Mouse (Mus musculus) lung, postnatal 0 days (tissue): ENCODE measurements around the gene Aak1. TPM values are rescaled to one million over a fixed set of nuclear protein-coding genes. Genes with fewer than 3 reads are reported as not detected.
"Not testable (repeated sequence)": the region's sequence is repeated elsewhere in the genome, so short reads cannot be mapped to it uniquely, and the experiment has no call there.

Experiments
- ATAC-seq: fragments of 200-750 bp; cut with Nextera tagmentation; 2 replicates; pipeline ENCODE4 v1.8.0; 2017; ENCODE audit warnings: moderate library complexity
- DNase-seq: peaks from one replicate; pipeline ENCODE4 v3.0.0-alpha.2; 2016; ENCODE audit warnings: low spot score
- H3K27ac ChIP-seq: fragments of 300-500 bp; sonication (generic); 2 replicates; pipeline ENCODE4 v1.5.1; 2014; ENCODE audit warnings: antibody characterized with exemption, mild to moderate bottlenecking, low read length, mixed read lengths
- H3K27me3 ChIP-seq: fragments of 300-500 bp; sonication (generic); replicated peaks from 2 replicates; pipeline ENCODE4 v1.6.1; 2014; ENCODE audit warnings: low read length, mixed read lengths; ENCODE audit not compliant: insufficient read depth
- H3K36me3 ChIP-seq: fragments of 300-500 bp; sonication (generic); 2 replicates; pipeline ENCODE4 v1.6.1; 2014; ENCODE audit warnings: low read length, mixed read lengths; ENCODE audit not compliant: insufficient read depth
- H3K4me1 ChIP-seq: fragments of 300-500 bp; sonication (generic); 2 replicates; pipeline ENCODE4 v1.6.1; 2014; ENCODE audit warnings: antibody characterized with exemption, low read depth, low read length, mixed read lengths; ENCODE audit not compliant: insufficient read depth
- H3K4me2 ChIP-seq: fragments of 300-500 bp; sonication (generic); replicated peaks from 2 replicates; pipeline ENCODE4 v1.6.1; 2014; ENCODE audit warnings: low read depth, mild to moderate bottlenecking, low read length, moderate library complexity, mixed read lengths
- H3K4me3 ChIP-seq: fragments of 300-500 bp; sonication (generic); 2 replicates; pipeline ENCODE4 v1.5.1; 2014; ENCODE audit warnings: low read depth, low read length
- H3K9ac ChIP-seq: fragments of 300-500 bp; sonication (generic); replicated peaks from 2 replicates; pipeline ENCODE4 v1.6.1; 2014; ENCODE audit warnings: low read depth, mild to moderate bottlenecking
- H3K9me3 ChIP-seq: fragments of 300-500 bp; sonication (generic); 2 replicates; pipeline ENCODE4 v1.6.1; 2016; ENCODE audit warnings: low read length, mixed read lengths
- CTCF ChIP-seq: IDR thresholded peaks from 2 replicates; pipeline ENCODE4 v1.5.1; 2016; ENCODE audit warnings: antibody characterized with exemption, mild to moderate bottlenecking
- EP300 ChIP-seq: IDR thresholded peaks from 2 replicates; pipeline ENCODE4 v1.6.1; 2016; ENCODE audit warnings: antibody characterized with exemption, mild to moderate bottlenecking, control low read depth
- whole genome bisulfite sequencing: fragments of 180-500 bp; shearing (Covaris S2); extraction: QIAGEN DNeasy Blood & Tissue Kit; methylation state at CpG from one replicate; pipeline ENCODE4 v1.1.7; 2014; 5-methylcytosine and 5-hydroxymethylcytosine counted together
- polyA plus RNA-seq: library from polyadenylated mRNA; unstranded; fragments of >200 nt; fragmentation: Nextera tagmentation; extraction: Ambion mirVana; gene quantifications from 2 replicates; pipeline ENCODE4 v1.2.1, GENCODE M21; 2015

The Aak1 gene
- polyA plus RNA-seq, 1 experiment from 2014 or later: 6.3 TPM

DNA sequence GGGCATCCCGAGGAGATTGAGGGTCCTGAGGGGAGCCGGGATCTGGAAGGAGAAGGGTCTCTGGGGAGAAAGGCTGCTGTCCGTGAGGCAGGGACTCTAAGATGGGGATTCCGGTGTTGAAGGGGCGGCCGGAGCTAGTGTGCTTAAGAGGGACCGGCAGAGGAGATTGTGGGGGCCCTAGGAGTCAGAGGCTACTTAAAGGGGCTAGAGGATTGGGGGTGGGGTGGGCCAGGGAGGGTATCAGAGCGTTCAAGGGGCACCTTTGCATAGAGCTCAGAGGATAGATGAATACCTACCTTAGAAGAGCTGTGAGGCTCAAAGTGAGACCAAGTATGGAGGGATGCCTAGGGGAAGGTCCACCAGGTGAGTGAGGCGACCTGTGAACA, 193.8 kb downstream of the Aak1 start:
- peak; percentile 36 for DNase-seq
- H3K4me3 ChIP-seq: peak overlapping the region; percentile 88
- H3K9me3 ChIP-seq: no peaks in the 10 kb centered on the region
- under 1% methylated on average over 9 of the region's 9 CpGs for WGBS
- TF ChIP-seq EP300 (no peak), CTCF (no peak)
- H3K27me3 ChIP-seq: no peaks in the 10 kb centered on the region
- ATAC-seq: peak; percentile 7; the same call in 1 of the 2 replicates
- peak overlapping the region; percentile 99 for H3K27ac ChIP-seq
- peak overlapping the region; percentile 86 for H3K9ac ChIP-seq
- H3K4me2 ChIP-seq: peak overlapping the region; percentile 90
- peaks cover 5% of the 10 kb centered on the region; the same call in 1 of the 2 replicates for H3K4me1 ChIP-seq
- H3K36me3 ChIP-seq: no peaks in the 10 kb centered on the region

DNA sequence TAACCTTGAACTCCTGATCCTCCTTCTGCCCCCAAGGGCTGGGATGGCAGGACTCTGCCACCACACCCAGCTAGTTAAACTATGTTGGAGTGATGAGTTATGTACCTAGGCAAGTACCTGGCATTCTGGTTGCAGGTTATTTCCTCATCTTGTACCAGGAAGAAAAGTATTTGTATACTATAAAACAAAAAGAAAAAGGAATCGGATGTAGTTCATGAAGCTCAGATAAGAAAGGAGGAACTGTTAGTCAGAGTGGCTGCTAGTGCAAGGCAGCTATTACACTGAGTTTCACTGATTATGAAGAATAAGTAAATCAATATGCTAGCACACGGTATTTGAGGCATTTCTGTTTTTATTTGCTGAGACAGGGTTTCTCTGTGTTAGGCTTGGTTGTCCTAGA, 195.6 kb downstream of the Aak1 start:
- TF ChIP-seq EP300: no peak
- TF ChIP-seq CTCF: no peak
- no peak overlapping the region for H3K4me3 ChIP-seq
- H3K27ac ChIP-seq: no peak overlapping the region
- H3K4me1 ChIP-seq: peaks cover 5% of the 10 kb centered on the region; the same call in 1 of the 2 replicates
- no peak overlapping the region for H3K4me2 ChIP-seq
- no peaks in the 10 kb centered on the region for H3K36me3 ChIP-seq
- H3K9ac ChIP-seq: no peak overlapping the region
- WGBS: 54% methylated on average over 2 of the region's 2 CpGs
- no peaks in the 10 kb centered on the region for H3K27me3 ChIP-seq
- DNase-seq (peak; percentile 31), ATAC-seq (no peak)
- no peaks in the 10 kb centered on the region for H3K9me3 ChIP-seq

DNA sequence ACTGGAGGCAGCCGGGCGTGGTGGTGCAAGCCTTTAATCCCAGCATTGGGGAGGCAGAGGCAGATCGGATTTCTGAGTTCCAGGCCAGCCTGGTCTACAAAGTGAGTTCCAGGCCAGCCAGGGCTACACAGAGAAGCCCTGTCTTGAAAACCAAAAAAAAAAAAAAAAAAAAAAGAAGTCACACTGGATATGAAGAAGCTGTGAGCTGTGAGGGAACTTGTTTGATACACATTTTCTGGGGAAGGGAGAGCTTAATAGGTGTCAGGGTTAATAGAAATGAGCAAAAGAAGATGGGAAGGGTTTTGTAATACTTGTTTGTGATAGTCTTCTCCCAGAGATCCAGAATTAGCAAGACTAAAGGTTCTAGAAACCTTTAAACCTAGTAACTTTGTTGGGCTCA, 196.2 kb downstream of the Aak1 start:
- H3K9ac ChIP-seq: no peak overlapping the region
- no peak overlapping the region for H3K4me2 ChIP-seq
- no peak overlapping the region for H3K27ac ChIP-seq
- no peaks in the 10 kb centered on the region for H3K36me3 ChIP-seq
- DNase-seq (no peak), ATAC-seq (no peak)
- no peaks in the 10 kb centered on the region for H3K27me3 ChIP-seq
- H3K9me3 ChIP-seq: no peaks in the 10 kb centered on the region
- peaks cover 5% of the 10 kb centered on the region; the same call in 1 of the 2 replicates for H3K4me1 ChIP-seq
- 75% methylated on average over 3 of the region's 3 CpGs for WGBS
- no peak for TF ChIP-seq CTCF
- no peak for TF ChIP-seq EP300
- H3K4me3 ChIP-seq: no peak overlapping the region

DNA sequence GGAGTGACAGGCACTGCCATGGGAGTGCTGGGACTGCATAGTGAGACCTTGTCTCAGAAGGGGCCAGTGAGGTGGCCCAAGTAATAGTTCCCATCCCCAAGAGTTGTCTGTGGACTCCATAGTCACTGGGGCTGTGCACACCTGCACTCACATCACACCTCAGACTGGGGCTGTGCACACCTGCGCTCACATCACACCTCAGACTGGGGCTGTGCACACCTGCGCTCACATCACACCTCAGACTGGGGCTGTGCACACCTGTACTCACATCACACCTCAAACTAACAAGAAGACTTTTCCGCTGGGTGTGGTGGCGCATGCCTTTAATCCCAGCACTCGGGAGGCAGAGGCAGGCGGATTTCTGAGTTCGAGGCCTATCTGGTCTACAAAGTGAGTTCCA, 199.4 kb downstream of the Aak1 start:
- H3K36me3 ChIP-seq: peaks cover 15% of the 10 kb centered on the region; the same call in 1 of the 2 replicates
- H3K27ac ChIP-seq, ATAC-seq, H3K4me1 ChIP-seq, DNase-seq, H3K9me3 ChIP-seq, H3K4me3 ChIP-seq, H3K4me2 ChIP-seq, H3K9ac ChIP-seq, H3K27me3 ChIP-seq: not testable (repeated sequence)
- 97% methylated on average over 7 of the region's 7 CpGs for WGBS

DNA sequence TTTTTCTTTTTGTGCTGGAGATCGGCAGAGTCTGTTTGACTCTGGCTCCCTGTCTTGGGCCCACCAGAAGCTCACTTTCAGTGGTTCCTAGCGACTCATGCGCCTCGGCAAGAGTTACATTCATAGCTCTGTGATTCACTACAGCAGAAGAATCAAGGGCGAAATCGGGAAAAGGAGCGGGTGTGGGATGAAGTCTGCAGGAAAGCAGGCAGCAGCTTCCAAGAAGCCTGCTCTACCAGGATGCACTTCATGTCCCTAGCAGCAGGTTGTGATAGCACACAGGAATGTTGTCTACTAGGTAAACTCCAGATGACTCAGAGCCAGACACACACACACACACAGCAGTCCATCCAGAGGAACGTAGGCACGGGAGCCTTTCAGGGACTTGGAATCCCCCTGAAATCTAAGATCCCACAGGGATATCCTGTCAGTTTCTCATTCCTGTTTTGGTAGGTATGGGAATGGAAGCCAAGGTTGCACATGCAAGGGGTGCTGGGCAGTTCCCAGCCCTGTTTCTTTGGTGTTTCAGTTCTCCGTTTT, 202.6 kb downstream of the Aak1 start:
- Histone ChIP-seq H3K4me3 (no peak overlapping the region), H3K9ac (no peak overlapping the region), H3K27me3 (no peaks in the 10 kb centered on the region), H3K4me1 (no peaks in the 10 kb centered on the region), H3K27ac (no peak overlapping the region), H3K4me2 (no peak overlapping the region), H3K9me3 (no peaks in the 10 kb centered on the region), H3K36me3 (peaks cover 21% of the 10 kb centered on the region; the same call in 1 of the 2 replicates)
- TF ChIP-seq CTCF: no peak
- no peak for TF ChIP-seq EP300
- DNase-seq (no peak), ATAC-seq (no peak)
- 88% methylated on average over 10 of the region's 10 CpGs for WGBS

Other genes with a start within 250 kb of the Aak1 start
- 4.4 and 4.6 TPM in 2 replicates for gene Asprv1, start 221.4 kb upstream of the Aak1 start, polyA plus RNA-seq
- gene Mxd1, start 180.4 kb upstream of the Aak1 start, polyA plus RNA-seq: 16.4 and 17.2 TPM in 2 replicates
- gene Snrnp27, start 165.0 kb upstream of the Aak1 start, polyA plus RNA-seq: 91.2 and 95.5 TPM in 2 replicates
- 12.2 and 17.7 TPM in 2 replicates for gene Gmcl1, start 116.1 kb upstream of the Aak1 start, polyA plus RNA-seq
- 167 and 208 TPM in 2 replicates for gene Anxa4, start 55.9 kb upstream of the Aak1 start, polyA plus RNA-seq
- gene Nfu1, start 159.7 kb downstream of the Aak1 start, polyA plus RNA-seq: 70.7 and 72.9 TPM in 2 replicates
- gene Gfpt1, start 193.3 kb downstream of the Aak1 start, polyA plus RNA-seq: 10.8 and 11.5 TPM in 2 replicates